Mouse (Mus musculus): ENCODE results near the gene Leprot. TPM values are rescaled to one million over a fixed set of nuclear protein-coding genes. Genes with fewer than 3 reads are reported as not detected.
A peak's percentile ranks its signal among the peaks of the same experiment; 100 is the strongest.

Leprot gene
- polyA plus RNA-seq (2012; rRNA removed), result 139 and 158 TPM in 2 replicates

DNA sequence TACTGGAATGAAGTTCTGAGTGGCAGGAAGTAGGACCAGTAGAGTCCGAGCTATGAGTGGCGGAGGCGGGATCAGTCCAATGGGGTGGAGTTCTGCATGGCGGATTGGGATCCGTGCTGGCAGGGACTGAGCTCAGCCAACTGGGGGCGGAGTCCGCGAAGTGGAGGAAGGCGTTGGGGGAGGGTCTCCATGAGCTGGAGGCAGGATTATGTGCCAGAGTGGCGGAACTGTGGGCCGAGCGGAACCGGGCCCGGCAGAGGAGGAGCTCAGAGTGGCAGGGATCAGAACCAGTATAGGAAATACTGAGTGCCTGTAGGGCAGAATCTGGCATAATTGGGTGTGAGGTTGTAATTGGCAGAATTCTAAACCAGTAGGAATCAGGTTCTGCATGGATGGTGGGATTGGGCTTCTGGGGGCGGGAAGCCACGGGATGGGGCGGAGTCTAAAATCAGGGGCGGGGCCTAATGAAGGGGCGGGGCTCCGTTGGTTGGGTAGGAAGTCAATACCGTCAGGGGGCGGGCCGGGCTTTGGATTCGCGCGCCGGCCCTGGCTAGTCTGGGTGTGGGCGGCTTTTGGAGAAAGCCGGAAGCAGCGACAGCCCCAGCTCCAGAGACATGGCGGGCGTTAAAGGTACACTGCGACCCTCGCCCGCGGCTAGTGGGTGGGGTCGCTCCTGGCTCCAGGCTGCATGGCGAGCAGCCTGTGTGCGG is at the start of gene Leprot:
Gene Leprot (plus strand): TSS at position 523 of the 710 bp plus-strand sequence.
- peak; percentile 92 for DNase-seq (ENCODE audit: low spot score)

GRCm38 (mm10) chr4:101601758-101602157 is 45.8 kb upstream of the Leprot start:
- DNase-seq (ENCODE audit: low spot score), result no peak

DNA sequence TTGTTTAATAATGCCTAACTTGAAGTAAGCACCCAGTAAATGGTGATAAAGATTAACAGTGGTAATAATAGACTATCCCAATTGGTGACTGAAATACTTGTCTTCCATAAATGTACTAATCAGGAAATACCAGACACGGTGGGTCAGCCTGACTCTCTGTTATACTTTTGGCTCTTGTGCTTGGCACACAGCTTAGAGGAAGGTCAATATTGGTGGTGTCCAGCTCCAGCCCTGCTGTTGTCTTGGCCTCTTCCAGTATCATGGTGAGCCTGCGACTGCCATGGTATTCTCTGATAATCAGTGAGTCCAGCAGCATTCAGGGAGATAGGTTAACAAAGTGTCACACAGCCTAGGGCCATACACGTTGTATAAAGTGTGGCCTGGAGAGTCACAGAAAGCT is 43.9 kb upstream of the Leprot start:
- DNase-seq (ENCODE audit: low spot score), result no peak

DNA sequence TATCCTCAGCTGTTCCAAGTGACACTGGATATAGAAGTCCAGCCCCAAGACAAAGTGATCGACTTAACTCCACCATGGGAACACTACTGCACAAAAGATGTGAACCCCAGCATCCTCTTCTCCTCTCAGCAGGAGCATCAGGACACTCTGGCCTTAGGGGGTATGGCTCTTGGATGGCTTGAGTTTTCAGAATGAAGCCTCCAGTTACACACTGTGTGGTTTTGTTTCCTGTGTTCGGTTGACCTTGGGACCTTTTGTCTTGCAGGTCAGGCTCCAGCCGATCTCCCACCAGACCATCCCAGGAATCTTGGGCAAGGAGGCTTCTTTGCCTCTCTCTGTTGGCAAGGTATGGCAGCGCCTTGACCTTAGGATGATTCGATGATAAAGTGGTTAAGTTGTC is 31.0 kb upstream of the Leprot start:
- no peak for DNase-seq (ENCODE audit: low spot score)

- no peak for DNase-seq (ENCODE audit: low spot score)
Measured at GRCm38 (mm10) chr4:101617742-101618141, 29.8 kb upstream of the Leprot start.

- no peak for DNase-seq (ENCODE audit: low spot score)
Measured at GRCm38 (mm10) chr4:101620206-101620605, 27.3 kb upstream of the Leprot start.

DNA sequence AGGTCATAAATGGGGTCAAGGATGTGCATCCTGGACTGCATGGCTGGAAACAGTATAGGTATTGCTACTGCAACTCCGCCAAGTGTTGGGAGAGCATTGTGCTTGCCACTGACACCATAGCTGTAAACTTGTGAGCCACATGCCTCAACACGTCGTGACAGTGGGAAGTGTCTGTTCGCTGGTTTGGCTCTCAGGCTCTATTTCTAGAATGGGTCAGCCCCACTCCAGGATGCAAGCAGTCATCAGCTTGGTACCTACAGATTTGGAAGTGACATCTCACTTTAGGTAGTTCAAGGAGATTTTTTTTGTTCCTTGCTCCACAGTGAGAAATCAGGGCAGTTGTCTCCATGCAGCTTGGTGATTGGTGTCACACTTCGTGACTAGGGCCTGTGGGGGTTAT is 26.3 kb upstream of the Leprot start:
- no peak for DNase-seq (ENCODE audit: low spot score)

GRCm38 (mm10) chr4:101625278-101625677 is 22.2 kb upstream of the Leprot start:
- DNase-seq (ENCODE audit: low spot score), result no peak

DNA sequence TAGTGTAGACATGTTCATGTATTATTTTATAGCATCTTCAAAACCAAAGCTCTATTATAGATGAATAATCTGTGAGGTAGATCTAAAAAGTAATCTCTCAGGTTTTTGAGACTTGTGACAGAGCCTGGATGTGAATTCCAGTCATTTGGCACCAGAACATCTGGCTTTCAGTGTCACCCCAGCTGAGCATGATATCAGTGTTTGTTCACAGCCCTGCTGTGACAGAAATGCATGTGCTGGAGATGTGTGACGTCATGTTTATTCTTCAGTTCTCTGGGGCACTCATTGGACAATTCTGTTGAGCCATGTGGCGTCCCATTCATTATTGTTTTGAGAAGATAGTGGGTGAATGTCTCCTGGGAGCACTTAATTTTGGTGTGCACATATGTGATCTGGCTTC is 11.9 kb upstream of the Leprot start:
- no peak for DNase-seq (ENCODE audit: low spot score)

- no peak for DNase-seq (ENCODE audit: low spot score)
Measured at GRCm38 (mm10) chr4:101637472-101637871, 10.0 kb upstream of the Leprot start.

DNA sequence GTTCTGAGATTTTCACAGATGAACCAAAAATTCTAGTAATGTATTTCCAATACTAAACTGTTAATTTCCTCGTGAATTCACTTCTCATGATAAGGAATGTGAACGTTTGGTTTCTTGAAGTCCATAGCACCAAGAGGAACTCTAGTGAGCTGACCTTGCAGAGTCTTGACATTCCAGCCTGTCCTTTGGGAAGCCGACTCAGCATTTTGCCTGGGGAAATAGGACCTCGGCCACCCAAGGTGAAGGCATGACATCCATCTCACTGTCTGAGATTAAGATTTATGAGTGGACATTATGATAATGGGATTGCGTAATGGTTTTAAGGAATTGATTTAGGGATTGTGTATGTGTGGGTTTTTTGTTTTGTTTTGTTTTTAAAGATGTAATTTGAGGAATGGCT is 6.9 kb upstream of the Leprot start:
- DNase-seq (ENCODE audit: low spot score), result no peak

- DNase-seq (ENCODE audit: low spot score), result no peak
Measured at GRCm38 (mm10) chr4:101642708-101643107, 4.8 kb upstream of the Leprot start.

- no peak for DNase-seq (ENCODE audit: low spot score)
Measured at GRCm38 (mm10) chr4:101643216-101643615, 4.3 kb upstream of the Leprot start.

DNA sequence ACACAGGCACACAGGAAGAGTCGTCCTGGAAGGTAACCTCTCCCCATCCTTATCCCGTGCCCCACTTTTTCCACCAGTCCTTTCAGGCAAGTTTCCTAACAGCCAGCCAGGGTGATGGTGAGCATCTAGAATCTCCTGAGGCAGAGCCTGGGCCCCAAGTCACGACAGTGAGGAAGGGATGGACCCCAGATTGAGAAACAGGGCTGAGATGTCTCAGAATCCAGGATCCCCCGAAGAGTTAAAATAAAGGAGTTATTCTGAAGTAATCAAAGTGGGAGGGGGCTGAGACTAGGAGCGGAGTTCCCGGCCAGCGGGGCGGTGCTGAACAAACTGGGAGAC is 692 bp upstream of the Leprot start:
- no peak for DNase-seq (ENCODE audit: low spot score)

- DNase-seq (ENCODE audit: low spot score), result no peak
Measured at GRCm38 (mm10) chr4:101647976-101648642, 591 bp downstream of the Leprot start.

DNA sequence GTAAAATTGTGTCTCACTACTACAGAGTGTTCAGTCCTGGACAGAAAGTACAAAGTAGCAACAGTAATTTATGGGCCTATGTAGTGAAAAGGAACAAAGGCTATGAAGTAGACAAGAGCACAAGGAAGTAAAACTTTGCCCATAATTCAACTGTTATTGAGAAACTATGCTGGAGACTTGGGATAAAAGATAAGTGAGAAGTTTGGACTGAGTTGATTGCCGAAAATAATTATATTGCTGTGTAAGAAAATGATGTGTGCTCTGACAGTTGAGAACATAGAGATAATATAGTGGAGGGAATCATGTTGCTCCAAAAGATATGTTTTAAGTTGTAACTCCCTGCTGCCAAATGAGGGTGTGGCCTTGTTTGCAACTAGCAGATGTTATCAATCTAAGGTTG is 1.2 kb downstream of the Leprot start:
- no peak for DNase-seq (ENCODE audit: low spot score)

- no peak for DNase-seq (ENCODE audit: low spot score)
Measured at GRCm38 (mm10) chr4:101650961-101651360, 3.4 kb downstream of the Leprot start.

DNA sequence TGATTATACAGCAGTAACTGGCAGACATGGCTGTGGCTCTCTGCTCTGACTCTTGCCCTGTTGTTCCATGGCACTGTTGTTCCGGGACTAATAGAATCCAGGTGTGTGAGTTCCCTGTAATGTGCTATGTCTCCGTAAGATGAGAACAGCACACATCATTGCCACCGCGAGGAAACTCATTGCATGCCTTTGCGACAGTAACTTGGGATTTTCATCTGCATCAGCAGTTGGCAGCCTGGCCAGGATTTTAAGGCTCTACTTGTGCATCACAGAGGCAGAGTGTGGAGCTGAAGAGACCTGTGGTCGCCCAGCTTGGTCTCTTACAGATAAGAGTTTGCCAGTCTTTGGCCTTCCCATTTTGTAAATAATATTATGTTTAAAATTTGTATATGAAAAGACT is 6.7 kb downstream of the Leprot start:
- DNase-seq (ENCODE audit: low spot score), result no peak

DNA sequence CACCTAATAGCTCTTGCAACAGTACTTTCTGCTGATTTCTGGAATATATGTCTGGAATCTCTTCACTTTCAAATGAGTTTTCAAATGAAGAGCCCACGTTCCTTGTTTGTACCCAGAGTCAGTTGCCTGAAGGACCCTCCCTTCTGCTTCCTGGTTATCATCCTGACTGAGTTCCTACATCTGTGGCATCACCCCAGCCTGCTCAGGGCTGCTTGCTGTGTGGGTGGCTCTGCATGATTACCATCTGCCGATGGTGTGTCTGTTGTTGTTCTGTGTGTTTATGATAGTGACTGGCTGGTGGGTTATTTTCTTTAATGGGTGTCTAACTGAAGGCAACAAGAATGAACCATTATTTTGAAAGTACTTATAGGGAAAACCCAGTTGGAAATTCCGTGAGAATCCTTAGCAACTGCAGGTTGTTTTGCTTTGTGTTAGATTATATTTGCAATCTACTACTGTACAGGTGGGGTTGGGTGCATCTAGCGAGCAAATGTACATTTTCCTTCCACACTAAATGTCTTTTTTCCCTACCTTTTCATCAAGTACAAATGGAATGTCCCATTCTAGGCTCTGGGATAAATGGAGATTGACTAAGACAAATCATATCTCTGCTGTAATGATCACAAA is 7.4 kb downstream of the Leprot start:
- no peak for DNase-seq (ENCODE audit: low spot score)

GRCm38 (mm10) chr4:101655415-101655790 is 7.9 kb downstream of the Leprot start:
- DNase-seq (ENCODE audit: low spot score), result no peak

GRCm38 (mm10) chr4:101656056-101656455 is 8.5 kb downstream of the Leprot start:
- no peak for DNase-seq (ENCODE audit: low spot score)

GRCm38 (mm10) chr4:101656956-101657570 is 9.5 kb downstream of the Leprot start:
- DNase-seq (ENCODE audit: low spot score), result no peak
